Mouse (Mus musculus) adrenal gland, postnatal 14 days (tissue): Measurements from ENCODE around the gene Znrd1as. TPM values are rescaled to one million over a fixed set of nuclear protein-coding genes. Genes with fewer than 3 reads are reported as not detected.

ENCODE experiments used
- DNase-seq: peaks from one replicate; pipeline ENCODE4 v3.0.0; 2021; ENCODE audit warnings: mixed read lengths
- long read RNA-seq, 2 experiments: library from polyadenylated mRNA; stranded (forward); transcript quantifications; one replicate each; pipeline ENCODE4 v2.0.0; 2021
- total RNA-seq: library from RNA; stranded (reverse); gene quantifications from 2 replicates; pipeline ENCODE4 v1.2.3, GENCODE M21; 2021

Gene Znrd1as
- total RNA-seq, result 10.6 and 10.9 TPM in 2 replicates
- long read RNA-seq, experiment 1, partial matches to known transcripts, result 0 of 5 reads
- long read RNA-seq, experiment 1, other reads (novel, unspliced or antisense), result 2 of 5 reads
- long read RNA-seq, experiment 2, partial matches to known transcripts, result 0 of 5 reads
- long read RNA-seq, experiment 2, other reads (novel, unspliced or antisense), result 0 of 5 reads

DNA sequence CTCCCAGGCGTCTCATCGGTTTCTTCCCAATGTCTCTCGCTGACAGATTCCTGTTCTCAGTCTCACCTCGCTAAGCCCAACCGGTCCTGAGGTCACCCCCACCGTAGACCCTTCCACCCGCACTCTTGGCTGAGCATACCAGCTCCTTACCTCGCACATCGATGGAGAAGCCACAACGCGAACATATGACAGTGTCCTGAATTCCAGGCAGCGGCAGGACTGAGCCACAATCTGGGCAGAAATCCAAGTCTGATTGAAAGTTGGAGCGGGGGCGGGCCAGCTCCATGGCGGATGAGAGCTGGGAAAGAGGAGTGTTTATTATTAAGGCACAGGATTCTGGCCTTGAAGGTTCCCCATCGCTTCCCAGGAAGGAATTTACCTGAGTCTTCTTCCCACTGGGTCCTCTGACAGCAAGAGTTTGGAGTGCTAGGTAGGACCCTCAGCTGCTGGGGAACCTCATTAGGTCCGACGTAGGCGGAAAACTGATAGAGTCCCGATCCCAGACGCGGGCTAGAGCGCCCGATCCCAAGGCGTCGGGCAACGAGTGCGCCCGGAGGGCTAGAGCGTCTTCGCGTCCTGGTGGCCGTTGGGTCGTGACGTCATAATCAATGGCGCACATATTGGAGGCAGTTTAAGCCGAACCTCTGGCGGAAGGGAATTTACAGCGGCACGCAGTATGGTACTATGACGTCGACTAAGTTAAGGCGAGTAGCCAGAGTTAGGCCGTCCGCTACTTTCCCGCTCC lies at the start of gene Znrd1as, which contains the start of gene Znrd1:
Gene Znrd1as, plus strand, starts transcription at position 594 of the 745 bp plus-strand sequence.
Gene Znrd1, minus strand, starts transcription at position 561 of the 745 bp plus-strand sequence.
- peak; percentile 97 for DNase-seq

DNA sequence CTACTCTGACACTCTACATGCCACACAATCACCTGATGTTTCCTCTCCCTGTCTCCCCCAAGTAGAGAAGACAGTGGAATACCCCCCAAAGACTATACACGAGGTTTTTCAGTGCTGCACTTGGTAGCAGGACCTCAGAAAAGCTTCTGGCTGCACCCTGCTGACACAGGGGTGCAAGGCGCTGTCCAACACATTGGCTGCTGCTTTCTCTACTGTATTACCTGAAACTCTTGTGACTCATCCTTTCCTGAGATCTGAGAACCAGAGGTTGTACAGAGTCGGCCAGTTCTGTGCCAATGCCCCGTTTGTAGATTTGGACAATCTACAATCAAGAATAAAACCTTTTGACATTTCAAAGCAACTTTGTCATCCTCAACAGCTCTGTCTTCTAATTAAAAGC lies 48.6 kb upstream of the Znrd1as start:
- DNase-seq, result no peak

DNA sequence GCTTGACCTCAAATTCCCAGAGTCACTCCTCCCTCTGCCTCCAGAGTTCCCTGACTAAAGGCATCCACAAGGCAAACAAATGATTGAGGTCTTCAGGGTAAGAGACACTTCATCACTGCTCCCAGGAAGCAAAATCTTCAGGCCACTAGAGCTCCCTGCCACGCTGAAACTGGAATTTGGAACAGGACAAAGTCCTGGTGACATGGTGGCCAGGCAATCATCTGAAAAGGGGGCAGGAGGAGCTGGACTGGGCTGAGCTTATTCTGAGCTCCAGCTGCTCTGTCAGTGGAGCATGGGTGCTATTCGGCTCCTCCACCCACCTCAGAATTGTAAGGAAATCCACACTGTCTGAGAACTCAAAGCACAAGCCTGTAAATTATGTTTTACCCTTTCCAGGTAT lies 46.4 kb upstream of the Znrd1as start:
- DNase-seq, result no peak

DNA sequence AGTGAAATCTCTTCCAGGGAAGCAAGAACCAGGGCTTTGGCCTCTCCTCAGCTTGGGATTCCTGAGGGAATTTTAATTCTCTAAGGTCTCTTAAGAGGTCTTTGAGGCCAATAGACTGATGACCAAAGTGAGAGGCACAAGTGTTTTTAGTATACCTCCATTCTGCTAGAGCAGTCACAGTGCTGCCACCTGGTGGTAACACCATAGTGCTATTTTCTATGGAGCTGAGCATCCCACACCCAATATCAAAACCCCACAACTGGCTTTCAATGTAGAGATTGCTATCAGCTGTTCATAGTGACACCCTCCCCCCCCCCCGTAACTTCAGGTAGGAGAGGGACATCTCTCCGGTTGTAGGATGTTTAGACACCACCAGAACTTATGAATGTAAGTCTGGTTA lies 44.3 kb upstream of the Znrd1as start:
- peak; percentile 84 for DNase-seq

DNA sequence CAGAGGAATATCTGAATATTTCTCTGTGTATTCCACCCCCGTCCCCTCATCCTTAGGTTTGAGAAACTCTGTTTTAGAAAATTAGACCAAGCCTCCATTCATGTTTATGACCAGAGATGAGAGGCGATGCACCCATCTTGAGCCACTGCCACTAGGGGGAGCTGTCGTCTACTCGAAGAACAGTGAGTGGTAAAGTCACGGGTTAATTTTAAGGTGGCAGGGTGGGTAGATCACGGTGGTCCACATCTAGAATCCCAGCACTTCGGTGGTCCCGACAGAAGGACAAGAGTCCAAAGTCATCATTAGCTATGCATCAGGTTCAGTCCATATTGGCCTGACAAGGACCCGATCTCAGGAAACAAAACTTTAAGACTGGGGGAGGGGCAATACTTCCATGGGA lies 43.3 kb upstream of the Znrd1as start:
- DNase-seq, result peak; percentile 75

DNA sequence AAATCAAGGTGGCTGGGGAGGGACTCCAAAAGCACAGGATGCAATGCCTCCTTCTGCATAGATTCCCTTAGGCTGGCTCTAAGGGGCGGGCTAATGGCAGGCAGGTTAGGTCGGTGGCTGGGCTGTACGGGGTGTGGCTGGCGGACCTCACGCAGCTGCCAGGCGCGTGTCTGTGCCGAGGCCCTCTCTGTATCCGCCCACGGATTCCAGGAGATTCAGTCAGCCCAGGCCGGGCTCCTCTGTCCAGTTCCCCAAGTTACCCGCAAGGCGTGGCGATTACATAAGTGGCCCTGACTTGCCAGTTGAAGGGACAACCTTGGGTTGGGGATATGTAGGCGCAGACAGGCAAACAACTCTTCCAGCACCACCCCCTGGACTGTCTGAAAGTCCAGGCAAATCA lies 38.2 kb upstream of the Znrd1as start:
- peak; percentile 77 for DNase-seq

DNA sequence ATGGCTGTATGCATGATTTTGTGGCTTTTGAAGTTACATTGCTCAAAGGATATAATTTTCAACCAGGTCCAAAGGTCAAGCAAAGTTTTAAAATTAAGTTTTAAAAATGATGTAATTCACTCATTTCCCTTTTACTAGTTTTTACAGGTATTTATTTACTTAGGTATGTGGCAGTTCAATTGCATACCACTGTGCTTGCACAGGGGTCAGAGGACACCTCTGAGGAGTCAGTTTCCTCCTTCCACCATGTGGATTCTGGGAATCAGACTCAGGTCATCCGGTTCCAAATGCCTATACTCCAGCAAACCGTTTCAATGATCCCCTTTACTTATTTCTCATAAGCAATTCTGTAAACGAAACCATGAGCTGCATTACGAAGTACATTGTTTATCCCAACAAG lies 35.7 kb upstream of the Znrd1as start:
- DNase-seq, result no peak

DNA sequence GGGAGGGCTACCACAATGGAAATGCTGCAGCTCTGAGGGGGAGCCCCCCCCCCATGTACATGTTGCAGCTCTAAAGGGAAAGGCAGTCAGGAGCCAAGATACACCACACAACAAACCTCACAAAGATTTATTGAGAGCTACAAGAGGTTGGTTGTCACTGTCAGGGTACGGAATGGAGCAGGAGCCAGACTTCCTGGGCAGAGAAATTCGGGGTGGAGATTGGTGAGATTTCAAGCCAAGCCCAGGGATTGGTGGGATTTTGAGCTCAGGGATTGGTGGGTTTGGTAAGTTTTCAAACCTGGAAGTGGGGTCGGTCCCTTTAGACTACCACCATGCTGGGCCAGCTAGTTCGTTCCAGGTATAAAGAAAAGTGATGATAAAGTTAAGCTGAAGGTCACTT lies 34.9 kb upstream of the Znrd1as start:
- DNase-seq, result no peak

DNA sequence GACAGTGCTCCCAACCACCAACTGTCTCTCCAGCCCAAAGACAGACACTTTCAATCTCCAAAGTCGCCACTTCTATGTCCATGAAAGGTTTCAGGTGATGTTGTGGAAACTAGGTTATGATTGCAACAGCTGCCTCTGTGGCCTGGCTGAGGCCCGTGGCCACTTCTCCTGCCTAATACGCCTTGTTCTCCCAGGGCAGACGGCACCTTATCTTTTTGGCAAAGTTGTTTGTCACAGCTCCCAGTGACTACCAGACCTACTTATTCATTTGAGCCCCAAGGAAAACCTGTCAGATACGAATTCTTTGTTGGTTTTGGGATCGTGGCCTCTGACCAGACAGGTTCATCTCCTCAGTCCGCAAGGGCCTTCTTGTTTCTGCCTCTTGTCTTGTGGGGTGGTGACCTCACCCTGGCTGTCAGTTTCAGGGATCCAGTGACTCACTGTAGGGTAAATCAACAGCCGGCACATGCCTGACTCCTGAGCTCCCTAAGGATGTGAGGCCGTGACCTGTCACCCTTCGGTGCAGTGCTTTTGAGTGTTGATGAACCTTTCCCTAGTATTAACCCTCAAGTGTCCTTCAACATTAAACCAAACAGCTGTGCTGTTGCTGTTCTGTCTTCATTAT lies 30.8 kb upstream of the Znrd1as start:
- DNase-seq, result no peak

DNA sequence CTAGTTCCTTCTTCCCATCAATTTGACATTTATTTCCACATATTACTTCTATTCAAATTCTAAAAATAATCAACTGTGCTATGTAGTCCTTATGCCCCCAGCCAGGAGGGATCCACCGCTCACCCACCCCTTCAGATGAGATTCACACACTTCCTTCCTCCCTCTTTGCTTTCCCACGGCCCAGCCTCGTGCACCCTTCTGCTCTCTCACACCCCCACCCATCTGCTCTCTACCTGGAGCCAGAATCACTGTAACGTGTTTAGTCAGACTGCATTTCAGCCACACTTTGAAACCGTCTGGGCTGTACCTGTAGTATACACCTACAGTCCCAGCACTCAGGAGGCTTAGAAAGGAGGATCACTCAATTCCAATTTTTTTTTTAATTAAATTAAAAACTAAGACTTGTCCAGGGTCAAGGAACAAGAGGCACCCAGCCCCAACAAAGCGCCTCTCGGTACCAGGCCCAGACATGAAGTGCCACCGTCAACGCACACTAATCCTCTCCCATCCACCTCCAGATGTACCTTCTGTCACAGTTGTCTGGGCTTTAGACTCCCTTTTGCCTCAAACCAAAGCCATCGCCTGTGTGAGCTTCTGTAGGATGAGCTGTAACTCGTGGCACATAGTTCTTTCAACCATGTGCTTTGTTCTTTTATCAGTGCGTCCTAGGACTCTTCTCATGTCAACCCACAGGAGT lies 29.0 kb upstream of the Znrd1as start:
- no peak for DNase-seq

DNA sequence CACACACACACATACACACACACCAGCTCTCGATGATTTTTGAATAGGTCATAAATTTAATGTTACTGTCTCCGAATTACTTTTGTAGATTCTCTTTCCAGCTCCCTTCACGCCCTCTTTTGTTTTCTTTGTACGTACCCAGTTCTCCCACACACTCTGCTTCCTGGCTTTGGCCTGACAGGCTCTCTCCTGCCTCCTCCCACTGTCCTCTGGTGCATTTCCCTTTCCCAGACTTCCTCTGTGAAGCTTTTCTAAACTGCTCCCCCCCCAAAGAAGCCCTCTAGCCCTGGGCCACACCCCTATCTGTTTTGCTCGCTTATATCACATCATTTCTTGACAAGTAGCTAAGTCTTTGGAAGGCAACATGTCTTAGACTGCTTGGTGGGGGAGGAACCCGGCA lies 28.2 kb upstream of the Znrd1as start:
- no peak for DNase-seq

DNA sequence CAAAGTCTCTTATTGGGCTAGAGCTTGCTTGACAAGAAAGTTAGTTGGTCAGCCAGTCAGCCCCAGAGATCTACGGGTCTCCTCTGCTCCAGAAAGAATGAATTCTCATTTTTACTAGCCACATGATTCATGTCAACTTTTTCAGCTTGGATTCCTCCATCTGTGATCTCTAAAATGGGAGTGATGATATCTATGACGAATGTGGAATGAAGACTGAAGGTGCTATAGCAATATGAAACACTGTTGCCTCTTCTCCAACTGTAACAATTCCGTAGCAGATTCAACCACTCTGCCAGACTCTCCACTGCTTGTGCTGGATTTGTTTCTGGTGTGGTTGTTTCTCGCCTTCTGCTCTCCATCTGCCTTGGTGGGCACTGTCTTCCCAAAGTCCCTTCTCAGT lies 27.3 kb upstream of the Znrd1as start:
- DNase-seq, result no peak

DNA sequence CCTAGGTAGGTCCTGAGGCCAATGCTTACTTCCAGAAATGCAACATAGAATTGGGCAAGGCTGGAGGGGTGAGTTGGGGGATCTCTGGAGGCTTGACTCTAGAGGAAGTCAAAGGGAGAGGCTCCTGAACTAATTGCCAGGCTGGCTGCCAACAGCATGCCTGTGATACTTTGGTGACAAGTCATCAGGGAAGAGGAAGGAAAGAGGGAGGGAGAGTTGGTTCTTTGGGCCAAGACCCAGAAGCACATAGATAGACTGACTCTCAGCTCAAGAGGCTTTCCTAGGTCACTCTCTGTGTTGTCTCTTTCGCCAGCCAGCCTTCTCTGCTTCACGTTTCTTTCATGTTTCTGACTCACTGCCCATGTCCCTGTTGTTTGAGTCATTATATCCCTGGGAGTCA lies 26.6 kb upstream of the Znrd1as start:
- DNase-seq, result peak; percentile 62

DNA sequence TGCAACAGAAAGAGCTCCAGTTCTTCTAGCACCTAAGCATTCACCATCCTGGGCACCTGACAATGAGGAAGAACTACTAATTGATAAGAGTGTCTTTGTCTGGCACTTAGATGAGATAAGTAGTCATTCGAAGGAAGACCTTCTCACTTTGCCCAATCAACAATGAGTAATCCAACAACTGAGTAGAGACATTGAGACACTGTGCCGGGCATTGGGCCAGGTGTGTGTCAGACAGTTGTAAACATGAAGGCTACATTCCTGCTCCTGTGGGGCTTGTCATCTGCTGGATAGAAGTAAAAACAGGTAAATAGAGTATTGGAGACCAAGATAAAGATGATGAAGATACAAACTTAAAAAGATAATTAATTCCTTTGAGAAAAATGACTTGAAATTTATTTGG lies 20.3 kb upstream of the Znrd1as start:
- DNase-seq, result peak; percentile 79

DNA sequence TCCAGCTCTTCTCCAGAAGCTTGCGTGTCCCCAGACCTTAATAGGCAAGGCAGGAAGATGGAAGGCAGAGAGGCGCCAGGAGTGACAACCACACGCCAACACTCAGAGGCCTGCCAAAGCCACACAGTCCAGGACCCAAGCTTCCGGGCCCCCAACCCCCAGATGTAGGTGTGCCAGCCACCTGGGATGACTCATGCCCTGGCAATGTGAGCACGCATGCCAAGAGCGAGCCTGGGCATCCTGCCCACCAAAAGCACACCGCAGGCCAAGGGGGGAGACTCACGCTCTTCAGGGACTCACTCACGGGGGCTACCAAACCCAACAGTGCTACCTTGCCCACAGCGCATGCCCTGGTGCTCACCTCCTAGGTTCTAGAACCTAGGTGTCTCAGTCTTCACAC lies 16.0 kb upstream of the Znrd1as start:
- peak; percentile 47 for DNase-seq

DNA sequence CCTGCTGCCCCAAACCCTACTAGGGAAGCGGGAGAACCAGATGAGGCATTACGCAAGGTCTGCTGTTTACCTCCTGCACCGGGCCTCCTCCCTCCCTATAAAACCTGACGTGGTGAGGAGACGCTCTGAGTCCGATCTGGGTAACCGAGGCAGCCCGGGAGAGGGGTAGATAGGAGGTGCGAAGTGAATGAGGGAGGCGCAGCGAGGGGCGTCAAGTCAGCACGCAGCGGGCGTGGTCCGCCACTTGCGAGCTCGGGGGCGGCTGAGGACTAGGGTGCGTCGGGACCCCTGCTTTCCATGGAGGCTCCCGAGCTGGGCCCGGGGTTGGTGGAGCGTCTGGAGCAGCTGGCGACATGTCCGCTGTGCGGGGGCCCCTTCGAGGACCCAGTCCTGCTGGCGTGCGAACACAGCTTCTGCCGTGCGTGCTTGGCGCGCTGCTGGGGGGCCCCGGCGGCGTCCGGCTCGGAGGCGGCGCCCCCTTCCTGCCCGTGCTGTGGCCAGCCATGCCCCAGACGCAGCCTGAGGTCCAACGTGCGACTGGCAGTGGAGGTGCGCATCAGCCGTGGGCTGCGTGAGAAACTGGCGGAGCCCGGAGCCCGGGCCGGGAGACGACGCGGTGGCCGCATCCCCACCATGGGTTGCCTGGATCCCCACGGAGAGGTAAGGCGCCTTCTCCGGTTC lies 15.5 kb upstream of the Znrd1as start, which contains the start of gene Rnf39:
Gene Rnf39, plus strand, starts transcription at position 128 of the 681 bp plus-strand sequence.
- no peak for DNase-seq

DNA sequence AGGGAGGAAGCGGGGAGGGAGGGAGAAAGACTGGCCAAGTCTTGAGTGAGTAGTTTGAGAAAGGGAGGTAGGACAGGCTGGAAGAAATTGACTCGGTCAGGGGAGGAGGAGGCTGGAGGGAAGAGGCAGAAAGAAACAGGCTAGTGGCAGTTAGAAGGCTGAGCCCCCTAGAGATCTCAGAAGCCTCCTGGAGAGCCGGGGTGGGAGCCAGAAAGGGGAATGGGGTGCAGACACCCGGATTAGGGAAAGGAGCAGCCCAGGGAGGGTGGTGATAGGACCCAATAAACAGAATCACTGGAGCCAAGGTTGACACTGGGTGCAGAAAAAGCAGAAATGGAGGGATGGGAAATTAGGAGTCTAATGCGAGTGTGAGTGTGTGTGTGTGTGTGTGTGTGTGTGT lies 14.7 kb upstream of the Znrd1as start:
- no peak for DNase-seq

DNA sequence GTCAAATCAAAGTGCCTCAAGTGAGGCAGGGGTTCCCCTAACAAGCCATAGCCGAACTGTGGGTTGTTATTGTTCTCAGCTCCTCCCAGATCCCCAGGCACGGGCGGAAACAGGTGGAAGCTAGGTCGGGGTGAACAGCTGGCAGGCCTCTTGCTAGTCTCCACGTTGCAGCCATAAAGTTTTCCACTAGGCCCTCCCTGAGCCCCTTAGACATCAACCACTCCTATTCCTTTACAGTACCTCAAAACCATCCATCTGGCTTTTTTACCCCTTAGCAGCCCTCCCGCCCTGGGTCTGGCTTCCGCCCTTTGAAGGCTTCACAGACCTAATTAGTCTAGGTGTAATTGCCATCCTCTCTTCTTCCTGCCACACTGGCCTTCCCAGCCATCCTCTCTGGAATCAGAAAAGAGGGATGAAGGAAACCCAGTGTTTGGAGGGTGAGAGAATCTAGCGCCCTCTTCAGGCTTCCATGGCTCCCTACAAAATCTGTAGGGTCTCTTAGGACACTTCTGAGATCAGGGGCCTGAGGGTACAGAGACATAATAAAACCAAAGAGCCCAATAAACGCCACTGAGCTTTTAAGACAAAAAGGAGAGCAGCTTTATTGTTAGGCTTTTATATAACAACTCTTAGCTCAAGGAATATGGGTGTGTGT lies 14.1 kb upstream of the Znrd1as start:
- no peak for DNase-seq

DNA sequence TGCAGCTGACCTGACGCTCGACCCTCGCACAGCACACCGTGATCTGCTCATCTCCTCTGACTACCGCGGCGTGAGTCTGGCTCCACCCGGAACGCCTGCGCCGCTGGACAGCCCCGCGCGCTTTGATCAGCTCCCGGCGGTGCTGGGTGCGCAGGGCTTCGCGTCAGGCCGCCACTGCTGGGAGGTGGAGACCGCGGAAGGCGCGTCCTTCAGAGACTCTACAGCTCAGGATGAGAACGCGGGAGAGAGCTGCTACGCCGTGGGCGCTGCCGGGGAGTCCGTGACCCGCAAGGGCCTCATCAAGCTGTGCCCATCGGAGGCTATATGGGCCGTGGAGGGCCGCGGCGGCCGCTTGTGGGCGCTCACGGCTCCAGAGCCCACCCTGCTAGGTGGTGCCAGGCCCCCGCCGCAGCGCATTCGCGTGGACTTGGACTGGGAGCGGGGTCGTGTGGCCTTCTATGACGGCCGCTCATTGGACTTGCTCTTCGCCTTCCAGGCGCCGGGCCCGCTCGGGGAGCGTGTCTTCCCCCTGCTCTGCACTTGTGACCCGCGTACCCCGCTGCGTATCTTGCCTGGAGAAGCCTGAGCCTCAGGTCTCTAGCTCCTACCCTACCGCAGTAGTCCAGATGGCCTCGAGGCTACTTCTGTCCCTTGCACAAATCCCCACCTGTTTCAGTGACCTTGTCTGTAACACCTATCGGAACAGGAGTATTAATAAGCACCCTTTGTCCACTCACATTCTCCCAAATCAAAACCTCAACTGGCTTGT lies 11.2 kb upstream of the Znrd1as start:
- peak; percentile 75 for DNase-seq

DNA sequence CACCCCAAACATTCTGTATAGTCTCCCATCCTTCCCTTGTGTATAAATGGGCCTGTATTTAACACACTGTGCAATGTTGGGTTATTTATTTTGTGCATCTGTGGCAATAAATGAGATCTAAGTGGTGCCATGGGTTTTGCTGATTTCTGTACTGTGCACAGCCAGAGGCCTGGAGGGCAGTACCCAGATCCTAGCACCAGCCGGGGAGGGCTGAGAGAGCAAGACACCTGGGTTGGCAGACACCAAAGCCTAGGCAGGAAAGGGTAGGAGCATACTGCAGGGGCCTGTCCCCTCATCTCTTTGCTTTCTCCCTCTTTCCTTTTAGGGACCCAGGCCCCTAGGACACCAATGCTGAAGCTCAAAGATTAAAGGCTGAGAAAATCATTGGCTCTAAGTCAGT lies 10.1 kb upstream of the Znrd1as start:
- no peak for DNase-seq

DNA sequence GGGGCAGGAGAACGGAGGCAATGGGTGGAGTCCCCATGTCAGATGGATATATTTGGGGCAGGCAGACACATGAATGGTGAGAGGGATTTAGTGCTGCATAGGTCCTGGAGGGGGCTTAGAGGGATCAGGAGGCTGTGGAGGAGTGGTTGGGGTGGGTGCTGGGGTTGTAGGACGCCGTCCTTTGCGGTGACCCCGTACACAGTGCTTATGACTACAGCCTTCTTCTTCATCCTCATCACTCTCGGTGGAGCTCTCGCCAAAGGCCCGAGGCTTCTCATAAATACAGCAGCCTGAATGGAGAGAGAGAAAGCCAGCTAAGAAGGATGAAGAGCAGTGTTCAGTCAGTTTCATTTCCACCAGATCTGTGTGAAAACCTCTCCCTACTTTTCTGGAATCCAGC lies 9.1 kb upstream of the Znrd1as start:
- no peak for DNase-seq
